Mouse (Mus musculus) limb, embryonic 13.5 days (tissue): ENCODE measurements around the gene Lrrc1. TPM values are rescaled to one million over a fixed set of nuclear protein-coding genes. Genes with fewer than 3 reads are reported as not detected.

Source experiments
- ATAC-seq: fragments of 200-750 bp; cut with Nextera tagmentation; 2 replicates; pipeline ENCODE4 v1.8.0; 2017; ENCODE audit warnings: low read depth, moderate number of reproducible peaks, moderate TSS enrichment; ENCODE audit not compliant: low FRiP score
- H3K27ac ChIP-seq: fragments of 300-500 bp; sonication (generic); 2 replicates; pipeline ENCODE4 v1.5.1; 2015; ENCODE audit warnings: inconsistent platforms, mild to moderate bottlenecking, moderate library complexity
- H3K27me3 ChIP-seq: fragments of 300-500 bp; sonication (generic); 2 replicates; pipeline ENCODE4 v1.6.1; 2015; ENCODE audit warnings: mild to moderate bottlenecking, inconsistent platforms
- H3K36me3 ChIP-seq: fragments of 300-500 bp; sonication (generic); 2 replicates; pipeline ENCODE4 v1.6.1; 2015; ENCODE audit warnings: inconsistent platforms, mild to moderate bottlenecking, moderate library complexity
- H3K4me1 ChIP-seq: fragments of 300-500 bp; sonication (generic); 2 replicates; pipeline ENCODE4 v1.6.1; 2015; ENCODE audit warnings: inconsistent platforms
- H3K4me2 ChIP-seq: fragments of 300-500 bp; sonication (generic); replicated peaks from 2 replicates; pipeline ENCODE4 v1.6.1; 2015; ENCODE audit warnings: inconsistent platforms, mild to moderate bottlenecking, moderate library complexity
- H3K4me3 ChIP-seq: fragments of 300-500 bp; sonication (generic); 2 replicates; pipeline ENCODE4 v1.5.1; 2015; ENCODE audit warnings: moderate library complexity, mild to moderate bottlenecking, inconsistent platforms
- H3K9ac ChIP-seq: fragments of 300-500 bp; sonication (generic); 2 replicates; pipeline ENCODE4 v1.6.1; 2015; ENCODE audit warnings: mild to moderate bottlenecking, inconsistent platforms
- H3K9me3 ChIP-seq: fragments of 300-500 bp; sonication (generic); 2 replicates; pipeline ENCODE4 v1.6.1; 2016; ENCODE audit warnings: inconsistent platforms
- WGBS: fragments of 180-500 bp; shearing (Covaris S2); methylation state at CpG from one replicate; pipeline ENCODE4 v1.1.7; 2015; 5-methylcytosine and 5-hydroxymethylcytosine counted together
- polyA plus RNA-seq: library from polyadenylated mRNA; unstranded; fragments of >200 nt; fragmentation: Nextera tagmentation; extraction: Ambion mirVana; gene quantifications from 2 replicates; pipeline ENCODE4 v1.2.1, GENCODE M21; 2015

Gene Lrrc1
- polyA plus RNA-seq, 1 experiment from 2014 or later = 12.2 TPM

DNA sequence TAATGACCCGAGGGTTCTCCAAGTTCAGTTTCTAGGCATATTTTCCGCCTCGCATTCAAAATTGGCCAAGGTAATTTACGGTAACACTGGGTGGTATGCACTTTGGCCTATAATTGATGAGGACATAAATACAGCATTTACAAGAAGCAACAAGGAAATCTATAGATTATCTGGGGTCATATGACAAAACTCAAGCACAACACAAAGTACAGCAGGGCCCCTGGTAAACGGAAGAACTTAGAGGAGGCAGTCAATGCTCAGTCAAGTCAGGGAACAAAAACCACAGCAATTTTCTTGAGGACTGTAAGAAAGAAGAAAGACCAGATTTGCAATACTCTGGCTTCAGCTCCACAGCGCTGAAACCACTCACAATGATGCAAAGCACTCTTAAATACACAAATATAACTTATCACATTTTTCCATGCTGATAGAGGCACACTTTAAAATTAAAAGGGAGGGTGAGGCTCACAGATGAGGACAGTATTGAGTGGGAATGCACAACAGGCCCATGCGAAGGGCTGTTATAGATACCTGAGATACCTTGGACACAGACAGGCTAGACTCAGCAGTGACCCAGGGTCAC, 27.8 kb downstream of the Lrrc1 start:
- Histone ChIP-seq H3K27me3 (no peaks in the 10 kb centered on the region), H3K4me1 (peaks cover 33% of the 10 kb centered on the region), H3K9ac (no peak overlapping the region), H3K36me3 (no peaks in the 10 kb centered on the region), H3K4me3 (no peak overlapping the region), H3K4me2 (no peak overlapping the region), H3K9me3 (no peaks in the 10 kb centered on the region), H3K27ac (no peak overlapping the region)
- no peak for ATAC-seq
- 75% methylated on average over 7 of the region's 7 CpGs for WGBS

GRCm38 (mm10) chr9:77513892-77514291, 30.8 kb downstream of the Lrrc1 start:
- Histone ChIP-seq H3K4me3 (no peak overlapping the region), H3K36me3 (no peaks in the 10 kb centered on the region), H3K9me3 (no peaks in the 10 kb centered on the region), H3K27me3 (no peaks in the 10 kb centered on the region), H3K27ac (no peak overlapping the region), H3K4me2 (no peak overlapping the region), H3K4me1 (peaks cover 38% of the 10 kb centered on the region), H3K9ac (no peak overlapping the region)
- ATAC-seq = no peak
- WGBS = 47% methylated on average over 3 of the region's 3 CpGs

DNA sequence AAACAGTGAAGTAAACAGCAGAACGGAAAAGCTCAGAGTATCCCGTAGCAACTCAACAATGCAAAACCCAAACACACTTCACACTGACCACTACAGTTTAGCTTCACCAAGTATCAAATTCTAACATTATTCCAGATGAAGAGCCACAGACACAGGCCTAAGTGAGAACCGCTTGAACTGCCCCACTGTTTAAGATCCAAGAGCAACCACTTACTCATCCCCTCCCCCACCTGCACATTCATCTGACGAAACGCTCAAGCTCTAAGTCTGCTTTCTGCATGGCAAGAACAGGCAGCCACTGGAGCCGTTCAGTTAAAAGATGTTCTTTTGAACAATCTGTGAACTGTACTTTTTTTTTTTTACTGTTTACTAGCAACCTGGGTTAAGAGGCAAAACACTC, 32.5 kb downstream of the Lrrc1 start:
- no peaks in the 10 kb centered on the region for H3K9me3 ChIP-seq
- H3K9ac ChIP-seq = no peak overlapping the region
- peaks cover 38% of the 10 kb centered on the region for H3K4me1 ChIP-seq
- ATAC-seq = no peak
- no peak overlapping the region for H3K4me3 ChIP-seq
- no peak overlapping the region for H3K4me2 ChIP-seq
- WGBS = 50% methylated on average over 6 of the region's 6 CpGs
- no peak overlapping the region for H3K27ac ChIP-seq
- no peaks in the 10 kb centered on the region for H3K27me3 ChIP-seq
- no peaks in the 10 kb centered on the region for H3K36me3 ChIP-seq

DNA sequence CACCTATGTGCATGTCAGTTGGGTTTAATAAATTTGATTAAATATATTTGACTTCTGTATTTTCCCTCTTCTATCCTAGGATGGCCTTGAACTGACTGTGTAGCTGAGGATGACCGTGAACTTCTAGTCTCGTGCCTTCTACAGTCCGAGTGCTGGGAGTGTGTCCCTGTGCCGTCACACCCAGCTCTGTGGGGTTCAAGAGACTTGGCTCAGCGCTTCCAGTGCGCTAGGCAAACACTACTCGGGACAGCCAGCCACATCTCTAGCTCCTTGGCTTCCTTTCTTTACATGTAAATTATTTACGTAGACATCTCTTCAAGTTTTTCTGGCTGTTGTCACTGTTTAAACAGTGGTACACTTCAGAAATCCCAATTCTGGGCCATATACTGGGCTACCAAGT, 34.1 kb downstream of the Lrrc1 start:
- Histone ChIP-seq H3K27ac (no peak overlapping the region), H3K4me1 (peaks cover 35% of the 10 kb centered on the region), H3K36me3 (no peaks in the 10 kb centered on the region), H3K4me2 (no peak overlapping the region), H3K9me3 (no peaks in the 10 kb centered on the region), H3K9ac (no peak overlapping the region), H3K27me3 (no peaks in the 10 kb centered on the region), H3K4me3 (no peak overlapping the region)
- ATAC-seq = no peak
- WGBS = 90% methylated on average over 8 of the region's 8 CpGs

DNA sequence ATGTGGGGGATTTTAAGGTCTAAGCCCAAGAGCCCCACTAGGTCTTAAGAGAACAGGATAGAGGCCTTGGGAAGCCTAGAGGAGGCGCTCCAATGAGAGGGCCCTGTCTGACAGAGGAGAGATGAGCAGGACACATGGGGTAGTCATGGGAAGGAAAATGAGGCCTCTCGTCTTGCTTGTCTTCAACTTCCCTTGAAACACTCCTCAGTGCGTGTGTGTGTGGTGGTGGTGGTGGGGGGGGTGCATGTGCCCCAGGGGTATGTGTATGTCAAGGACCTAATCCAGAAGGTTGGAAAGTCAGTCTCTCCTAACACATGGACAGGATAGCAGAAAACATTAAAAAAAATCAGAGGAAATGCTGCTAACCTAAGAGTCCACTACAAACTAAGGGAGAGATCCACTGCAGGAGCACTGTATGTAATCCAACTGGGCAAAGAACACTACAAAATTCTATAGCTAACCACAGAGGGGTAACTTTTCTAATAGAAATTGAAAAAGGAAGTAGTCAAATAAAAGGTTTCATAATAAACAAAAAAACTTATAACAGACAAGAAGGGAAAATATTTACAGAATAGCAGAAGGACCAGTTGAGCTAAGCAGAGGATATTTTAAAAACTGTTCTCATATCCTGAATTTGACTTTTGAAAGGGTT, 36.8 kb downstream of the Lrrc1 start:
- Histone ChIP-seq H3K9ac (no peak overlapping the region), H3K9me3 (no peaks in the 10 kb centered on the region), H3K27me3 (no peaks in the 10 kb centered on the region), H3K4me1 (peaks cover 19% of the 10 kb centered on the region), H3K27ac (no peak overlapping the region), H3K4me3 (no peak overlapping the region), H3K4me2 (no peak overlapping the region), H3K36me3 (no peaks in the 10 kb centered on the region)
- no peak for ATAC-seq
- 86% methylated on average over 3 of the region's 3 CpGs for WGBS

GRCm38 (mm10) chr9:77502548-77503438, 41.9 kb downstream of the Lrrc1 start:
- no peak for ATAC-seq
- H3K4me3 ChIP-seq = no peak overlapping the region
- H3K27ac ChIP-seq = no peak overlapping the region
- no peaks in the 10 kb centered on the region for H3K9me3 ChIP-seq
- WGBS = 74% methylated on average over 14 of the region's 14 CpGs
- H3K9ac ChIP-seq = no peak overlapping the region
- no peak overlapping the region for H3K4me2 ChIP-seq
- H3K36me3 ChIP-seq = no peaks in the 10 kb centered on the region
- H3K27me3 ChIP-seq = no peaks in the 10 kb centered on the region
- peaks cover 13% of the 10 kb centered on the region for H3K4me1 ChIP-seq

GRCm38 (mm10) chr9:77502171-77502547, 42.5 kb downstream of the Lrrc1 start:
- ATAC-seq = no peak
- Histone ChIP-seq H3K4me2 (no peak overlapping the region), H3K27me3 (no peaks in the 10 kb centered on the region), H3K36me3 (no peaks in the 10 kb centered on the region), H3K4me3 (no peak overlapping the region), H3K9me3 (no peaks in the 10 kb centered on the region), H3K9ac (no peak overlapping the region), H3K4me1 (peaks cover 19% of the 10 kb centered on the region), H3K27ac (no peak overlapping the region)
- WGBS = 91% methylated on average over 6 of the region's 6 CpGs

DNA sequence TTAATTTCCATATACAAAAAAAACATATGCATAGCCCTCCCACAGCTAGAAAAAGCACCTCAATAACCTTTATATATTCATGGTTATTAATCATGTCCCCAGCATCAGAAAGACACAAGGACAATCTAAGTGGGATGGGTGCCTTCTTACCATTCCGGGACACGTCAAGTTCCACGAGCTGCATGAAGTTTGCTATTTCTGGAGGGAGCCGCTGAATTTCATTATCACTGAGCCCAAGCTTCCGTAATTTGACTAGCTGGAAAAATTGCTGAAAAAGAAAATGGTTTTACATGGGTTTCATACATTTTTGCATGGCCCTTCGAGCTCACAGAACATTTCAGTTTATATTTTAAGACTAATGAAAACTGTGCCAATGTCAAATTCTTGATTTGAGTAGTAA, 45.6 kb downstream of the Lrrc1 start:
- Histone ChIP-seq H3K27me3 (no peaks in the 10 kb centered on the region), H3K9ac (no peak overlapping the region), H3K36me3 (no peaks in the 10 kb centered on the region), H3K4me2 (no peak overlapping the region), H3K27ac (no peak overlapping the region), H3K9me3 (no peaks in the 10 kb centered on the region), H3K4me3 (no peak overlapping the region), H3K4me1 (peaks cover 29% of the 10 kb centered on the region)
- ATAC-seq = no peak
- 91% methylated on average over 6 of the region's 6 CpGs for WGBS

DNA sequence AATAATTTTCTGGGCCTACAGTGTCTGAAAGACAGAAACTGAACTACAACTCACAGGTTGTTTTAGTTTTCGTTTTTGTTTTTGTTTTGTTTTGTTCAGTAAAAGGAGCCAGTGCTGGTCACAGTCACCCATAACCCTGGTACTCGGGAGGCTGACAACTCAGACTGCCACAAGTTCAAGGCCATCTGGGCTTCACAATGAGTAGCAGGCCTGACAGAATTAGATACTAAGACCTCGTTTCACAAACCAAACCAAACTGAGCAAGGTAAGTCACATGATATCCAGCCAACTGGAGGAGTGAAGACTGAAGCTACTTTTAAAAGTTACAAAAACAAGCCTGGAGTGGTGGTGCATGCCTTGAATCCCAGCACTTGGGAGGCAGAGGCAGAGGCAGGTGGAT, 46.3 kb downstream of the Lrrc1 start:
- WGBS = 67% methylated on average over 3 of the region's 3 CpGs
- peaks cover 29% of the 10 kb centered on the region for H3K4me1 ChIP-seq

DNA sequence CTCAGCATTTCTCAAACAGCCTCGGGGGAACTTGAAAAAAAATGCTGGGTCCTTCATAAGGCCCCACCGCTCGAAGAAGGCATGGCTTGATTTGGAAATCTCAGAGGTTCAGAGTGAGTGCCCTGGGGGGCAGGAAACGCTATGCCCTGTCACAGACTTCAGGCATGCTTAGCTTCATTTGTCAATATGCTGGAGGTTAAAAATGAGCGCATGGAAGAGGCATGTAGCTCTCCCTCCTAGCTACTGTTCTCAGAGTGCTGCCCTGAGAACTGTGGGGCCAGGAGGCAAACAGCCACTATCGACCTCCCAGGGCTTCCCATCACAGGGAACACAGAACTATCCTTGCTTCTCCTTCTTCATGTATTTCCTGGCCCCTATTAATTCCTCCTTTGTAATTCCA, 47.5 kb downstream of the Lrrc1 start:
- ATAC-seq = no peak
- WGBS = 45% methylated on average over 6 of the region's 6 CpGs
- no peak overlapping the region for H3K27ac ChIP-seq

More for the DNA sequence above, 46.3 kb downstream of the Lrrc1 start:
- no peaks in the 10 kb centered on the region for H3K27me3 ChIP-seq
- H3K27ac ChIP-seq = no peak overlapping the region
- no peaks in the 10 kb centered on the region for H3K9me3 ChIP-seq
- no peak overlapping the region for H3K9ac ChIP-seq
- no peak overlapping the region for H3K4me3 ChIP-seq
- H3K36me3 ChIP-seq = no peaks in the 10 kb centered on the region
- no peak overlapping the region for H3K4me2 ChIP-seq
- no peak for ATAC-seq

DNA sequence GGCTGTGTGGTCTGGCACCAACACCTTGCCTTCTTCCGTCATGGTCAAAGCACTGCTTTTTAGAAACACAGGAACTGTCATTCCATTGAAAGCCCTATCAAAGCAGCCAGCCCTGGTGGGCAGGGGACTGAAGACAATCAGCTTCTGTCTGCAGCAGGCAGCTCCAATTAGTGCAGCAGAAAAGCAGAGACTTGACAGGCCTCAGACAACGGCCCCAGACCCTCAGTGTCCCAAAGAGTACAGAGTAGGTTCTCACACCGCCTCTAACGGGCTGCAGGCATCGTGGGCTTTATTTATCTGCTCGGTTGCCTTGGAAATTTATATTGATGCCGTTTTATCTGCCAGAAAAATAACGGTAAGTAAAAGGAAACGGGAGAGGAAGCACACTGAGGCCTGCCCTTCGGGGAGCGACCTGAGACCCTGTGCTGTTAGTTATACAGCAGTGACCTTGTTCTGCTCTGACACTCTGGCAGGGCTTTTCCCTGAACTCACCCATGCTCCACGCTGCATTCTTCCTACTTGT, 48.1 kb downstream of the Lrrc1 start:
- WGBS = 33% methylated on average over 12 of the region's 12 CpGs
- peak overlapping the region; percentile 1; the same call in 1 of the 2 replicates for H3K27ac ChIP-seq

More for the DNA sequence above, 47.5 kb downstream of the Lrrc1 start:
- no peak overlapping the region for H3K9ac ChIP-seq
- no peaks in the 10 kb centered on the region for H3K36me3 ChIP-seq
- H3K27me3 ChIP-seq = no peaks in the 10 kb centered on the region
- H3K4me2 ChIP-seq = no peak overlapping the region
- no peak overlapping the region for H3K4me3 ChIP-seq
- H3K4me1 ChIP-seq = peaks cover 19% of the 10 kb centered on the region
- H3K9me3 ChIP-seq = no peaks in the 10 kb centered on the region

GRCm38 (mm10) chr9:77494307-77494706, 50.4 kb downstream of the Lrrc1 start:
- no peak overlapping the region for H3K4me2 ChIP-seq
- no peaks in the 10 kb centered on the region for H3K9me3 ChIP-seq
- H3K27me3 ChIP-seq = no peaks in the 10 kb centered on the region
- peaks cover 19% of the 10 kb centered on the region for H3K4me1 ChIP-seq
- no peak for ATAC-seq
- H3K9ac ChIP-seq = no peak overlapping the region
- no peaks in the 10 kb centered on the region for H3K36me3 ChIP-seq
- 88% methylated on average over 7 of the region's 7 CpGs for WGBS
- H3K27ac ChIP-seq = no peak overlapping the region
- no peak overlapping the region for H3K4me3 ChIP-seq

More for the DNA sequence above, 48.1 kb downstream of the Lrrc1 start:
- no peak overlapping the region for H3K4me3 ChIP-seq
- H3K9ac ChIP-seq = no peak overlapping the region
- H3K27me3 ChIP-seq = no peaks in the 10 kb centered on the region
- H3K9me3 ChIP-seq = no peaks in the 10 kb centered on the region
- peaks cover 19% of the 10 kb centered on the region for H3K4me1 ChIP-seq
- no peak overlapping the region for H3K4me2 ChIP-seq
- H3K36me3 ChIP-seq = no peaks in the 10 kb centered on the region
- no peak; the same call in 1 of the 2 replicates for ATAC-seq
